Mouse (Mus musculus): ENCODE measurements around the gene Wdr62.

- no peak for TF ChIP-seq CTCF (IDR thresholded peaks at IDR 0.05; ENCODE audit: borderline replicate concordance, insufficient read depth, low read length)
- no peak for TF ChIP-seq POLR2A (IDR thresholded peaks at IDR 0.05; ENCODE audit: low read depth, low read length)
These were observed 14.9 kb upstream of the Wdr62 start for GRCm38 (mm10) chr7:30295103-30295502.

Measured in embryonic fibroblast, embryonic 13.5 days (primary cell).